Mouse (Mus musculus) ES-Bruce4 (cell line): ENCODE measurements around the gene Hmox1.
A peak's percentile ranks its signal among the peaks of the same experiment; 100 is the strongest.

ENCODE experiments used
- EP300 ChIP-seq: IDR thresholded peaks from 2 replicates; pipeline ENCODE4 v1.6.1; 2011; ENCODE audit warnings: low read depth, low read length; ENCODE audit not compliant: insufficient read depth
- POLR2A ChIP-seq: IDR thresholded peaks from one replicate; pipeline ENCODE4 v1.8.1; 2011; ENCODE audit warnings: low read length; ENCODE audit not compliant: insufficient read depth

- TF ChIP-seq EP300 (peak; percentile 67; the same call in 1 of the 2 replicates), POLR2A (no peak)
These were observed 4.2 kb upstream of the Hmox1 start for GRCm38 (mm10) chr8:75088989-75089881.
